Mouse (Mus musculus) megakaryocyte, embryonic 14.5 days (primary cell): ENCODE measurements at regions not wholly inside any gene's neighbourhood (a gene's known extent, or its start where the extent isn't known, plus 50 kb on each side); places are given as distances from the start of the nearest gene placed in this dataset.

Experiments used
- H3K27me3 ChIP-seq: replicated peaks from 2 replicates; pipeline ENCODE3; 2012; ENCODE audit warnings: inconsistent platforms
- H3K36me3 ChIP-seq: replicated peaks from 2 replicates; pipeline ENCODE3; 2012; ENCODE audit warnings: low read length, inconsistent platforms, mixed read lengths
- H3K4me1 ChIP-seq: 2 replicates; pipeline ENCODE4 v1.6.1; 2012; ENCODE audit warnings: inconsistent platforms
- H3K4me3 ChIP-seq: replicated peaks from 2 replicates; pipeline ENCODE3; 2012; ENCODE audit warnings: moderate library complexity, mild to moderate bottlenecking, inconsistent platforms
- H3K9me3 ChIP-seq: 2 replicates; pipeline ENCODE4 v1.6.1; 2012; ENCODE audit warnings: inconsistent platforms
- FLI1 ChIP-seq: IDR thresholded peaks from 2 replicates; pipeline ENCODE4 v1.6.1; 2012; ENCODE audit warnings: low read length, inconsistent platforms, mixed read lengths
- GATA1 ChIP-seq: IDR thresholded peaks from 3 replicates; pipeline ENCODE4 v1.6.1; 2012; ENCODE audit warnings: mixed read lengths, low read length, inconsistent platforms, borderline replicate concordance

DNA sequence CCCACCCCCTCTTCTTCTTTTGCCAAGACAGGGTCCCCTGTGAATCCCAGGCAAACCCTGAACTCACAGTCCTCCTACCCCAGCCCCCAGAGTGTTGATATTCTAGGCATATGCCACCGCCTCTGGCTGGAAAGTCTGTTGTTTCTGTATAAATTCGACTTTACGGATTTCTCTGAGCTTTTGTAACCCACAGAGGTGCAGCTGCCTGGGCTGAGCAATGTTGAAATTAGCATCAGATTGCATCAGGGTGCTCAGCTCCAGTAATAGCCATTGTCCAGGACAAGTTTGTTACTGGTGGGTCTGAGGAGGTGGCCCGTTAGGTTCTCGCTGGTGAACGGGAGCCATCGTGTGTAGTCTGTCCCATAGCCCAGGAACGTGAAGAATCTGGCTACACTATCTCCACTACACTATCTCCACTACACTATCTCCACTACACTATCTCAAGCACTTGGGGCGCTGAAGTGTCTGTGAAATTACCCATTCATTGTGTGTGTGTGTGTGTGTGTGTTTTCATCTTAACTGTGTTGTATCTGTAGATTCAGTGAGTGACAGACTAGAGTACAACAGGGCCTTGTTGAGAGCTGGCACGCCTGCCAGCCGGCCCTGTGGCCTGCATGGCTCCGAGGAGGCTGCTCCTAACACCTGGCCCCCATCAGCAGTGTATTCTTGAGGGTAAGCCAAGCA lies 92.4 kb upstream of the Hnrnpk start:
- Histone ChIP-seq H3K9me3 (peaks cover 16% of the 10 kb centered on the region), H3K4me3 (no peak overlapping the region), H3K36me3 (no peaks in the 10 kb centered on the region), H3K27me3 (peaks cover 37% of the 10 kb centered on the region), H3K4me1 (no peaks in the 10 kb centered on the region)
- TF ChIP-seq GATA1 (no peak), FLI1 (no peak)

DNA sequence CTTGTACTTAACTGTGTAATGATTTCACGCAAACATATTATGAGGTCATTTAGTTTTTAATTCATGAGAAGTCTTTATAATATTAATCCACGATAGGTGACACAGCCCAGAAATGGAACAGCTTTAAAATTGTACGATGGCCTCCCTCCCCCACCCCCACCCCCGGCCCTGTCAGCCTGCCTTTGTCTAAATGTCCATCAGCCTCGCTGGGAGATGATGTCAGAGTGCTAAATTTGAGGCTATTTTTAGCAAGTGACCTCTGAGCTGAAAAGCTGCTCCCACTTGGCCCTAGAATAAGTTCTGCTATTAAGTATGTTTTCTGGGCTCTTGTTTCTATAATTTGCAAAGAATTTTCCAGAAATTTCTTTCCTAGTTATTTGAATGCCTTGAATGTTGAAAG lies 91.6 kb upstream of the Hnrnpk start:
- Histone ChIP-seq H3K9me3 (peaks cover 16% of the 10 kb centered on the region), H3K4me3 (no peak overlapping the region), H3K4me1 (no peaks in the 10 kb centered on the region), H3K27me3 (peaks cover 35% of the 10 kb centered on the region), H3K36me3 (no peaks in the 10 kb centered on the region)
- no peak for TF ChIP-seq GATA1
- no peak for TF ChIP-seq FLI1

DNA sequence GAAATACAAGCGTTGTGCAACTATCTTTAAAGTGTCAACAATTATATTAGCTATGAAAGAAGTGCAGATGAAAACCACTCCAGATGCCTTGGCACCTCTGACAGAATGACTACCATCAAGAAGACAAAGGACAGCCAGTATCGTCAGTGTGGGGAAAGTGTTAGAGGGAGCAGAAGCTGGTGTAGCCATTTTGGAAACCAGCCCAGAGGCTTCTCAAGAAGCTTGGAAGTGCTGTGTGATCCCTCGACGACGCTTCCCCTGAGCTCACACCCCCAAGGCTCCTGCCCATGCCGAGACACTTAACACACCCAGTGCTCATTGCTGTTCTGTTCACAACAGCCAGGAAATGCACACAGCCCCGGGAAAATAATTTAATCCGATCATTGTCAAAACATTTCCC lies 87.7 kb upstream of the Hnrnpk start:
- TF ChIP-seq GATA1, result no peak
- TF ChIP-seq FLI1, result no peak
- Histone ChIP-seq H3K9me3 (peaks cover 19% of the 10 kb centered on the region), H3K4me3 (no peak overlapping the region), H3K36me3 (no peaks in the 10 kb centered on the region), H3K27me3 (peaks cover 37% of the 10 kb centered on the region), H3K4me1 (no peaks in the 10 kb centered on the region)

DNA sequence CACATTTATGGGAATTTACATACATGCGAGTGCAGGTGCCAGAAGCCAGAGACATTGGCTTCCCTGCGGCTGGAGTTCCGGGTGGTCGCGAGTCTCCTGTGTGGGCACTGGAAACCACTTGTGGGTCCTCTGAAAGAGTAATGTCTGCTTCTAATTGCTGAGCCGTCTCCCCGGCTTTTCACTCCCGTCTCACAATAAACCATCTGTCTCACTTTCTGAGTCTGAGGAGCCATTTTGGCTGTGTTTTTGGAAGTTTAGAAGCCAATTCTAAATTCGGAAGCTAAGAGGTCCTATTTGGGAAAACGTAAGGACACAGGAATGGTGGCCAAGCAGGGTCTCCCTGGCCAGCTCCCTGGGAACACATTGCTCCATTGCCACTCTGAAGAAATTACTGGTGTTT lies 81.9 kb upstream of the Hnrnpk start:
- Histone ChIP-seq H3K36me3 (no peaks in the 10 kb centered on the region), H3K9me3 (0 out of 2 replicates have a peak, but pooled peaks cover 2% of the 10 kb centered on the region), H3K4me1 (peaks cover 13% of the 10 kb centered on the region), H3K27me3 (peaks cover 51% of the 10 kb centered on the region), H3K4me3 (no peak overlapping the region)
- TF ChIP-seq FLI1 (no peak), GATA1 (no peak)

DNA sequence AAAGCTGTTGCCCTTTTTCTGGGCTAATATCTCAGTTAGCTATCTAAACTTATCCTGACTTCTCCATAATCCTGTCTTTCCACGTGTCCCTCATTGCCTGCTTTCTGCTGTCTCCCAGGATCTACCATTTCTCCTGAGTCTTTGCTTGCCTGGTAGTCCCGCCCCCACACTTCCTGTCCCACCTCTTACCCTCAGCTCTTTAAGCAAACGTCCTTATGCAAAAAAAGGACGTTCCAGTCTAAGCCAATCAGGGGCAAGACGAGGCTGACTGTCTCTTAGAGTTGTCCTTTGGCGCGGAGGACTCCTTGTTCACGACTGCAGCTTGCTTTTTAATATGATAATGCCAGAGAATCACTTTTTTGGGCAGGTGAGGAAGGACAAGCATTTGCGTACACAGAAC lies 79.6 kb upstream of the Hnrnpk start:
- Histone ChIP-seq H3K4me3 (no peak overlapping the region), H3K4me1 (peaks cover 17% of the 10 kb centered on the region), H3K27me3 (peaks cover 62% of the 10 kb centered on the region), H3K9me3 (peaks cover 14% of the 10 kb centered on the region), H3K36me3 (no peaks in the 10 kb centered on the region)
- TF ChIP-seq FLI1 (no peak), GATA1 (no peak)

DNA sequence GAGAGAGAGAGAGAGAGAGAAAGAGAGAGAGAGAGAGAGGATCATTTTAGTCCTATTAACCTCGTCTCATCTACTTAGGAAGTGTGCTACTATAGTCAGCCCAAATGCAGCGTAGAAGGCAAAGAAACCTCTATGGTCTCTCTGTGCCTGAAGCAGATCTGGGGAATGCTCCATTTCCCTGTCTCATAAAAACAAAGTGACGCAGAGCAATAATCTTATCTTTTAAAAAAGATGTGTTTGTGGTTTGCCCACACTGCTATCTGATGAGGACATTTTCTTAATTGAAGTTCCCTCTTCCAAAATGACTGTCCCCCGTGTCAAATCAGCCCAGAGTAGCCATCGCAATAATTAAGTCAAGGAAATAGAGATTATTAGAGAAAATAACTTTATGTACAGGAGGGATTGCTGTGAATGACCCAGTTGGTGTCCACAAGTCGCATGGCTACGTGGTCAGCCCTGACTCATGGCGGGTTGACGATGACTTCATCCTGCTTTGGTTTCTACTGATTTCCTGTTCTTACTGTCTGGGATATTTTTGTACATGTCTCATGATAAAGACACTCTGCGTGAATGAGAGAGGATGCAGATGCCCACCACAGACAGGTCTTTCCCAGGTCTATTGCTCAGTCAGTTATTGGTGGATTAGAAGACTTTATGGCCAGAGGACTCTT lies 77.9 kb upstream of the Hnrnpk start:
- no peak for TF ChIP-seq GATA1
- no peak for TF ChIP-seq FLI1
- peaks cover 17% of the 10 kb centered on the region for H3K4me1 ChIP-seq
- H3K27me3 ChIP-seq, result peaks cover 72% of the 10 kb centered on the region
- peaks cover 27% of the 10 kb centered on the region for H3K9me3 ChIP-seq
- no peaks in the 10 kb centered on the region for H3K36me3 ChIP-seq
- H3K4me3 ChIP-seq, result no peak overlapping the region

DNA sequence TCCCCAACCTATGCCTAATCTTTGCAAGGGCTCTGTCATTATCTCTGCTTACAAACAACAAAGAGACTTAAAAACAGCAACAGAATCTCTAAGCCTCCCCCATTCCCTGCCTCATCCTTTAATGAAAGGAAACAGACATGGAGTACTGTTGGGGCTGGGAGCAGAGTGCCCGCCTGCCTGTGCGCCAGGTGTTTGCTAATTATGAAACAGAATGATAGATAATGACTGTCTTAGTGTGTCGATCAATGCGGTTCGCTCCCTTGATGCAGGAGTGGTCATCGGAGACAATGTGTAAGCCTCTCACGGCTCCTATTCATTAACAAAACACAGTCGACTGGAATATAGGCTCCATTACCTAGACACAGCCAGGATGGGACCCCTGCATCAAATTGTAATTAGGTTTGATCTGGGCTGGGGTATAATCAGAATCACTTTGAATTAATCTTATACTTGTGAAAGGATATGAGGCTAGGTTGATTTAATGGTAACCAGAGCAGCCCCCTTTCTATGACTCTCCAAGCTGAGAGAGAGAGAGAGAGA lies 77.3 kb upstream of the Hnrnpk start:
- Histone ChIP-seq H3K4me1 (peaks cover 17% of the 10 kb centered on the region), H3K4me3 (no peak overlapping the region), H3K9me3 (peaks cover 27% of the 10 kb centered on the region), H3K27me3 (peaks cover 74% of the 10 kb centered on the region), H3K36me3 (no peaks in the 10 kb centered on the region)
- TF ChIP-seq FLI1 (no peak), GATA1 (no peak)

DNA sequence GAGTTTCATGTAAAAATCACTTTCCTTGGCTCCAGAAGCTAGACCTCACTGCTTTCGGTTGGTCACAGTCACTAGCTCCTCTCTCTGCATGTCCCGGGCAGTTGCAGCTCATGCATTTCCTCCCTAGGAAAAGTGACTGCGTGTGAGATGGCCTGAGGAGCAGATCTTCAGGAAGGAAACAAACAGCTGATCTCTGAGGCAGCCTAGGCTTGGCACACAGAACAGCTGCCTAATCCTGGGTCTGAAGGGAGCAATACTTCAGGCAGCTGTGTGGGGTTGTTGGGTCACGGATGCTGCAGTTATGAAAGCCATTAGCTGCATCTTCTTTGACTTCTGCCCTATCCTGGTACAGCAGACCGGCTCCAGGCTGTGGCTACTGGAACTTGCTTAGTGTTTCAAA lies 75.3 kb upstream of the Hnrnpk start:
- no peak overlapping the region for H3K4me3 ChIP-seq
- peaks cover 17% of the 10 kb centered on the region for H3K4me1 ChIP-seq
- H3K27me3 ChIP-seq, result peaks cover 80% of the 10 kb centered on the region
- TF ChIP-seq GATA1, result no peak
- TF ChIP-seq FLI1, result no peak
- no peaks in the 10 kb centered on the region for H3K36me3 ChIP-seq
- peaks cover 39% of the 10 kb centered on the region for H3K9me3 ChIP-seq

DNA sequence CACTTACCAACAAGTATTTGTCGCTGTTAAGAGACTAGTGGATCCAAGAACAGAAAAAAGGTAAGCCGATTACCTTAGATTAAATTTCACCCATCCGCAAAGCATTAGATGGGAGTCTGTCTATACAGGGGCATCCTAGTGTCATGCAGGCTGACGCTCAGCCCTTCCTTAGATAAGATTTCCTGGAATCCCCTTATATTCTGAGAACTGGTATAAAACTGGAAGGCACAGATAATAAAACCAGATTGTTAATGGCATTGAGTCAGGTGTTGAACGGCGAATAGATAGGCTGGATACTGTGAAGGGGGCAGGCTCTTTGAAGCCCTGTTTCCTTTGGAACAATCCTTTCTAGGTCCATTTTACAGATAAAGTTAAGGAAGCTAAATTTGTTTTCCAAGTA lies 74.1 kb upstream of the Hnrnpk start:
- peaks cover 20% of the 10 kb centered on the region for H3K4me1 ChIP-seq

DNA sequence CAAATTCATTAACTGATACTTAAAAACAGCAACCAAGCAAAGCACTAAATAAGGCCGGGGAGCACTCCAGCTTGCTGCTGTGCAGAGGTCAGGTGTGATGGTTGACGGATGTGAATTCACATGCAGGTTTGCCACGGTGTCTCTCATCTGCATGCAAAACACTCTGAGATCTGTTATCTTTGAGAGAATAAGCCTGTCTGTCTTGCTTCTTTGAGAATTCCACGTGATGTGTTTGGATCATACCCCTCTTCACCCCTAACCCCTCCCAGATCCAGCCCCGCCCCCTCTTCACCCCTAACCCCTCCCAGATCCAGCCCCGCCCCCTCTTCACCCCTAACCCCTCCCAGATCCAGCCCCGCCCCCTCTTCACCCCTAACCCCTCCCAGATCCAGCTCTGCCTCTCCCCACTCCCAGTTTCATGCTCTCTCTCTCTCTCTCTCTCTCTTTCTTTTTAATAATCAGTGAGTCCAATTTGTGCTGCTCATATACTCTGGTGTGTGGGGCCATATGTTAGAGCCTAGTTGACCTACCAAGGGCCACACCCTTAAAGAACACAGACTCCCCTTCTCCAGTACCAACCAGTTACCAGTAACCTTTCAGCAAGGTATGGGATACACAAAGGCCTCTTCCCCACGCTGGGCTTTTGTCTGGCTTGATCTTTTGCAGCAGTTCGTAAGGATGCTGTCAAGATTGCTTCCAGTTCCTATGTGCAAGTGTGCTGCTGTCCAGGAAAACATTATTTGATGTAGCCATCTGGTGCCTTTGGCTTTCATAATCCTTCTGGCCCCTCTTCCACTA lies 73.1 kb upstream of the Hnrnpk start:
- no peaks in the 10 kb centered on the region for H3K36me3 ChIP-seq
- peaks cover 77% of the 10 kb centered on the region for H3K27me3 ChIP-seq
- peaks cover 23% of the 10 kb centered on the region for H3K4me1 ChIP-seq
- TF ChIP-seq FLI1, result no peak
- TF ChIP-seq GATA1, result no peak
- peaks cover 44% of the 10 kb centered on the region for H3K9me3 ChIP-seq
- H3K4me3 ChIP-seq, result no peak overlapping the region

More for the DNA sequence above, 74.1 kb upstream of the Hnrnpk start:
- no peaks in the 10 kb centered on the region for H3K36me3 ChIP-seq
- H3K27me3 ChIP-seq, result peaks cover 80% of the 10 kb centered on the region
- H3K4me3 ChIP-seq, result no peak overlapping the region
- TF ChIP-seq GATA1, result no peak
- no peak for TF ChIP-seq FLI1
- H3K9me3 ChIP-seq, result peaks cover 44% of the 10 kb centered on the region

DNA sequence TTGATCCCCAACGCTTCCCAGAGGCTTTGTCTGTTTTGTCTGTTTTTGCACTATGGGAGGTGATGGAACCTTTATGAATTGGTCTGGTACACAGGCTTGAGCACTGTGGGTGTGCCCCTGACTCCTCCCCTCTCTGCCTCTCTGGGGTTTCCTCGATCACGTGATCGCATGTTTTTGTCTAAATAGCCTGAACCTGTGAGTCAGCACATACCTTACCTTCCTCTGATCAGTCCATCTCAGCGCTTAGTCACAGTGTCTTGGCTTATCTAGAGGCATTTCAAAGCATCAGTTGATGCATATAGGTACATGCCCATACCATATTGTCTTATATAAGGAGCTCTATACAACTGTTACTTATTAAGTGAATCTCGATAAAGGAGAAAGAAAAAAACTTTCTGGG lies 72.4 kb upstream of the Hnrnpk start:
- no peak for TF ChIP-seq FLI1
- no peak for TF ChIP-seq GATA1
- Histone ChIP-seq H3K9me3 (peaks cover 44% of the 10 kb centered on the region), H3K27me3 (peaks cover 79% of the 10 kb centered on the region), H3K36me3 (no peaks in the 10 kb centered on the region), H3K4me1 (peaks cover 16% of the 10 kb centered on the region), H3K4me3 (no peak overlapping the region)
